Mouse (Mus musculus) gastrocnemius, postnatal 4 days (tissue): ENCODE measurements around the gene Irf9. TPM values are rescaled to one million over a fixed set of nuclear protein-coding genes. Genes with fewer than 3 reads are reported as not detected.

Experiments
- DNase-seq, 2 experiments: peaks; one replicate each; pipeline ENCODE4 v3.0.0; 2021 to 2022; ENCODE audit warnings: low spot score in 2 of 2, mixed read lengths in 2 of 2
- total RNA-seq, 2 experiments: library from RNA; stranded (reverse); gene quantifications; 2 replicates each; pipeline ENCODE4 v1.2.3; 2021

Irf9 gene
- total RNA-seq, 2 experiments from 2014 or later, result 7.0 to 9.0 TPM

DNA sequence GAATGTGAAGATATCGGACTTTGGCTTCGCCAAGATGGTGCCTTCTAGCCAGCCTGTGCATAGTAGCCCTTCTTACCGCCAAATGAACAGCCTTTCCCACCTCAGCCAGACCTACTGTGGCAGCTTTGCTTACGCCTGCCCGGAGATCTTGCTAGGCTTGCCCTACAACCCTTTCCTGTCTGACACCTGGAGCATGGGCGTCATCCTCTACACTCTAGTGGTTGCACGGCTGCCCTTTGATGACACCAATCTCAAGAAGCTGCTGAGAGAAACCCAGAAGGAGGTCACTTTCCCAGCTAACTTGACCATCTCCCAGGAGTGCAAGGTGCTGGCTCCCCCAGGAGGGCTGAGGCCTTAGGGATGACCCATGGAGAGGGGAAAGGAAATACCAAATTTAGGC, 48.2 kb downstream of the Irf9 start:
- no peak for DNase-seq

DNA sequence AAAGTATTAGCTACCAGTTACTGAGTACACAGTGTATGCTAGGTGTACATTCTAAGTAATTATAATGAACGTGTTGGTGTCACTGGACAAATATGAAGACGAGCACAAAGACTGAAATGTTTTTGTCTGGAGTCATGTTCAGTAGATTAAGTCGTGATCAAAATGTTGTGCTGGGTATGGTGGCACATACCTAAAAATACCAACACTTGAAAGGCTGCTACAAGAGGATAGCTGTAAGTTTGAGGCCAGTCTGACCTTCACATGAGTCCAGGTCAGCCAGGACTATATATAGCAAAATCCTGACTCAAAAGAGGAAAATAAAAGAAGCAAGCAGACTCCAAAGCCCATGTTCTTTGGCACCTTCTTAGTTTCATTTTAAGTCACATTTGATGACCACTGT, 53.6 kb downstream of the Irf9 start:
- DNase-seq, result no peak

DNA sequence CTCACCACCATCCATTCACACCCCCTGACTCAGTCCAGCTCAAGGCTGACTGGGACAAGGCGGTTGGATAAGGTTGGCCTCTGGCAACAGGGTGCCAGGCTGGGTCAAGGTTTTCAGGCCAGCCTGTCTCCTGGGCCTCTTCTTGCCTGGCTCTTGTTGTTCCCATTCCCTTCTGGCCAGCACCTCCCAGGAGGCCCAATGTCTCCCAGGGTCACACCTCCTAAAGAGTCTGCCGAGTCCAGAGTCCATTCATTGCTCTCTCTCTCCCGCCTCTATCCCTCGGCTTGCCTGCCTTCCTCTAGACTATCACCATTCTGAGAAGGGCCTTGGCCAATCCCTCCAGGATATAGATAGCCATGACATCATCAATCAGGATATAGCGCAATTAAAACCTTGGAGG, 54.6 kb downstream of the Irf9 start:
- DNase-seq, result no peak

Other genes starting within 250 kb of the Irf9 start
- 10 to 100 TPM; 23.7 to 28.5 TPM for gene Dhrs4, start 124.8 kb upstream of the Irf9 start, total RNA-seq
- gene Carmil3, start 112.9 kb upstream of the Irf9 start, total RNA-seq, result 1 to 10 TPM; 3.2 to 4.4 TPM
- gene Cpne6, start 93.1 kb upstream of the Irf9 start, total RNA-seq, result not detected
- not detected for gene Nrl, start 78.6 kb upstream of the Irf9 start, total RNA-seq
- 10 to 100 TPM; 21.6 to 21.8 TPM for gene Pck2, start 63.3 kb upstream of the Irf9 start, total RNA-seq
- gene Dcaf11, start 43.6 kb upstream of the Irf9 start, total RNA-seq, result 10 to 100 TPM; 44.5 to 54.3 TPM
- gene A730061H03Rik, start 43.2 kb upstream of the Irf9 start, total RNA-seq, result 1 to 10 TPM in 1 of 2 experiments, not detected in 1; 1.4 TPM
- gene Fitm1, start 28.0 kb upstream of the Irf9 start, total RNA-seq, result 100 to 1,000 TPM; 294 to 332 TPM
- gene Psme1, start 25.4 kb upstream of the Irf9 start, total RNA-seq, result 10 to 100 TPM; 82.0 to 88.4 TPM
- gene Emc9, start 18.3 kb upstream of the Irf9 start, total RNA-seq, result 10 to 100 TPM; 49.1 to 53.6 TPM
- gene Psme2, start 12.5 kb upstream of the Irf9 start, total RNA-seq, result 100 to 1,000 TPM; 124 to 153 TPM
- 10 to 100 TPM; 21.2 to 22.4 TPM for gene Rnf31, start 11.9 kb upstream of the Irf9 start, total RNA-seq
- gene Rec8, start 14.5 kb downstream of the Irf9 start, total RNA-seq, result 1 to 10 TPM; 2.7 to 3.2 TPM
- 100 to 1,000 TPM in 1 of 2 experiments, 10 to 100 TPM in 1; 97.6 to 104 TPM for gene Ipo4, start 32.4 kb downstream of the Irf9 start, total RNA-seq
- gene Gm49378, start 34.3 kb downstream of the Irf9 start, total RNA-seq, result 1 to 10 TPM; 1.7 to 2.4 TPM
- gene Tm9sf1, start 40.2 kb downstream of the Irf9 start, total RNA-seq, result 10 to 100 TPM; 46.8 to 47.8 TPM
- 1 to 10 TPM; 1.4 to 2.0 TPM for gene Tssk4, start 46.6 kb downstream of the Irf9 start, total RNA-seq
- 10 to 100 TPM; 27.2 to 27.5 TPM for gene Mdp1, start 56.9 kb downstream of the Irf9 start, total RNA-seq
- gene Gmpr2, start 68.4 kb downstream of the Irf9 start, total RNA-seq, result 10 to 100 TPM; 12.7 to 13.9 TPM
- 100 to 1,000 TPM; 257 to 278 TPM for gene Nedd8, start 68.6 kb downstream of the Irf9 start, total RNA-seq
- gene Tinf2, start 78.2 kb downstream of the Irf9 start, total RNA-seq, result 10 to 100 TPM; 21.6 to 21.7 TPM
- under 1 TPM; 0.39 to 0.49 TPM for gene Tgm1, start 110.4 kb downstream of the Irf9 start, total RNA-seq
- gene Rabggta, start 118.7 kb downstream of the Irf9 start, total RNA-seq, result 10 to 100 TPM; 10.9 to 12.8 TPM
- 10 to 100 TPM; 40.1 to 41.3 TPM for gene Dhrs1, start 142.1 kb downstream of the Irf9 start, total RNA-seq
- gene Nop9, start 142.1 kb downstream of the Irf9 start, total RNA-seq, result 10 to 100 TPM; 16.9 to 18.5 TPM
- gene Cideb, start 154.9 kb downstream of the Irf9 start, total RNA-seq, result under 1 TPM in 1 of 2 experiments, not detected in 1; 0.36 TPM
- under 1 TPM; 0.13 to 0.20 TPM for gene Ltb4r2, start 157.9 kb downstream of the Irf9 start, total RNA-seq
- gene Ltb4r1, start 162.4 kb downstream of the Irf9 start, total RNA-seq, result under 1 TPM; 0.49 to 0.64 TPM
- gene Adcy4, start 180.5 kb downstream of the Irf9 start, total RNA-seq, result 10 to 100 TPM in 1 of 2 experiments, 1 to 10 TPM in 1; 9.2 to 11.3 TPM
- 10 to 100 TPM in 1 of 2 experiments, 1 to 10 TPM in 1; 9.4 to 10.7 TPM for gene Ripk3, start 185.3 kb downstream of the Irf9 start, total RNA-seq
- 10 to 100 TPM; 23.0 to 26.0 TPM for gene Nfatc4, start 219.6 kb downstream of the Irf9 start, total RNA-seq